Mouse (Mus musculus): ENCODE results near the gene C1ql2.
A peak's percentile ranks its signal among the peaks of the same experiment; 100 is the strongest.

C1ql2 gene

GRCm38 (mm10) chr1:120340419-120341171 is at the start of gene C1ql2:
C1ql2 (plus strand) TSS chr1:120340582.
- DNase-seq (ENCODE audit: low spot score in 2 of 2) = peak in 1 of 2 experiments; percentile 10

- no peak for DNase-seq (ENCODE audit: low spot score in 2 of 2)
Measured at GRCm38 (mm10) chr1:120291709-120292108, 48.7 kb upstream of the C1ql2 start.

DNA sequence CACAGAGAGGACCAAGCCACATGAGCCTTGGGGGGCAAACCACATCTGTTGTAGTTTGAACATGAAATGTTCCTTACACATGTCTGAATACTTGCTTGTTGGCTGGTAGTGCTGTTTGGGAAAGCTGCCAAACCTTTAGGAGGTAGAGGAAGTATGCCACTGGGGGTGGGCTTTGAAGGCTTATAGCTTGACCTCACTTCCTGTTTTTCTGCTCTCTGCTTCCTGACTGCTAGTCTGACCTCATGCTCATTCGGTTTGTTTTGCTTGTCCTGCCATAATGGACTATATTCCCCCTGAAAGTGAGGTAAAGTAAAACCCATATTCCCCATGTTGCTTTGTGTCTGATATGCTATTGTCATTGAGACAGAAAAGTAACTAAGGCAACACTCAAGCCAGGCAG is 46.6 kb upstream of the C1ql2 start:
- DNase-seq (ENCODE audit: low spot score in 2 of 2) = no peak

GRCm38 (mm10) chr1:120296936-120297335 is 43.4 kb upstream of the C1ql2 start:
- no peak for DNase-seq (ENCODE audit: low spot score in 2 of 2)

DNA sequence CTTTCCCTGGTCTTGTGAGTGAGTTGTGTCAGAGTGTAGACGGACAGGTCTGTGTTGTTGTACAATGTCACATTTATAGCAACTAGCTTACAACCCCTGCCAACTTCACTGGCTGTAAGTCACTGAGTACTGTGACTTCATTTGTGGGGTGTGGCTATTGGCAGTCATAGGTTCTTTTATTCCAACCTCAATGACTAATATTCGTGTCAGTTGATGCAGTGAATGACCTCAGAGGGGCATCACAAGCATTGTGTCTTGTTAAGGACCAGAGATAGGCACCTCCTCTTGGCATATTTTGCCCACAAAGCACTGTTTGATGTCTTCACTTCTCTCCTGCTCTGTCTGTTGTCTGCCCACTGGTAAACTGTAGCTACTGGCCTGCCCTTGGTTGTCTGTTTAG is 34.6 kb upstream of the C1ql2 start:
- DNase-seq (ENCODE audit: low spot score in 2 of 2) = no peak

DNA sequence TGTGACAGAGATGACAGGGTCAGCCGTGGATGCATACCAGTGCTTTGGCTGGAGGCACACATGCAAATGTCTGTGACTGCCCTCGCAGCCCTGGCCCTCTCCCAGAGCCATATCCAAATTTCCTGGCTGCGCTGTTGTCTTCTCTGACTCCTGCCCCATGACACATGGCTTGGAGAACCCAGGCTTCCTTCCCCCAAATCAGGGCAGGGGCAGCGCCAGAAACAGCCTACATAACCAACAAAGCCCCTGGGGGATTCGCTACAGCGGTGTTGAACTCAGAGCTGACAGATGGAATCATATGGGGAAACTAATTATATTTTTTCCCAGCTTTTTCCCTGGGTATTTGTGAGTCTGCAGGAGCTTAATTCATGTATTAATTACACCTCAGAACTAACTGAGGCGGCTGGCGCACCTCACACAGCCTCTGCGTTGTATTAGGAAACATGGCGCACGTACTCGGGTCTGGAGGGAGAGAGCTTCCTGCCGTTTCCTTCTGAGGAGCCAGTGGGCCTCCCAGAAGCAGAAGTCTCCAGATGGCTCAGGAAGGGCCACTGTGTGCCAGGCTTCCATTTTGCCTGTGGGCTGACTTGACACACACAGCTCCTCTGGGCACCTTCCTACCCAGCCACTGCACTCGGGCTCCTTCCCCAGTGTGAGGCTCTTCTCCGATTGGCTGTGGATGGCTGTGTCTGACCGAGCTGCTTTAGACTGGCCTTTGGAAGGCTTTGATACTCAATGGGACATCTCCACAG is 18.9 kb upstream of the C1ql2 start:
- peak in 1 of 2 experiments; percentile 40 for DNase-seq (ENCODE audit: low spot score in 2 of 2)

- DNase-seq (ENCODE audit: low spot score in 2 of 2) = no peak
Measured at GRCm38 (mm10) chr1:120323131-120323561, 17.2 kb upstream of the C1ql2 start.

DNA sequence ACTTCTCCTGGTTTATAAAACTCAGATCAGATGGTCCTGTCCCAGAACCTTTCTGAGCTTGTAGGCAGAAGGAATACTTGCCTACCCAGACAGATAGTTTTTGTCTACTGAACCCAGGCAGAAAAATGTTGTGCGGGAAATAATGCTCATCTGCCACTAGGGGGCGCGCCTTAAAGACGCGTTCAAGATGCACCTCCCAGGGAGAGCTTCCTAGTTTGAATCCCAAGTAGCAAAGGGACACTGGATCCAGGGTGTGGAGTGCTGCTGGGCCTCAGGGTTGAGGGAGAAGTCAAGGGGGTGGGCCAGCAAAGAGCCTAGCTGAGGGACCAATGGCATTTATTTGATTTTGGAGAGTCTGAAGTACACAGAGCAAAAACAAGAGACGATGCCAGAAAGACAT is 12.7 kb upstream of the C1ql2 start:
- DNase-seq (ENCODE audit: low spot score in 2 of 2) = peak in 1 of 2 experiments; percentile 42

GRCm38 (mm10) chr1:120328212-120328611 is 12.2 kb upstream of the C1ql2 start:
- no peak for DNase-seq (ENCODE audit: low spot score in 2 of 2)

DNA sequence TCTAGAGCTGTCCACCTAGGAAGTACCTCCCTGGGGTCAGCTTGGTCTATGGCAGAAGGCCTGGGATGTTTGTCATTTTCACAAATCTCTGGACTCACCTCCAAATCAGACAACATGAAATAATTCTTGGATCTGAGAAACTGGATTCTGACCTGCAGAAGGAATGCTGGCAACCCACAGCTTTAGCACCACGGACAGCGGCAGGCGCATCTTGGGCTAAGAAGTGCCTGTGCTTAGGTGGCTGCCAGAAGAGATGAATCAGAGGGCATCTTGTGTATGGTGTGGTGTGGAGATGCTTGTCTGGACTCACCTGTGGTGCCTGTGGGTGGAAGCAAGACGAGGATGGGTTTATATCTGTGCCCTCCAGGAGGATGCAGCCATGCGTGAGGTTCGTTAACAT is 8.5 kb upstream of the C1ql2 start:
- DNase-seq (ENCODE audit: low spot score in 2 of 2) = no peak

DNA sequence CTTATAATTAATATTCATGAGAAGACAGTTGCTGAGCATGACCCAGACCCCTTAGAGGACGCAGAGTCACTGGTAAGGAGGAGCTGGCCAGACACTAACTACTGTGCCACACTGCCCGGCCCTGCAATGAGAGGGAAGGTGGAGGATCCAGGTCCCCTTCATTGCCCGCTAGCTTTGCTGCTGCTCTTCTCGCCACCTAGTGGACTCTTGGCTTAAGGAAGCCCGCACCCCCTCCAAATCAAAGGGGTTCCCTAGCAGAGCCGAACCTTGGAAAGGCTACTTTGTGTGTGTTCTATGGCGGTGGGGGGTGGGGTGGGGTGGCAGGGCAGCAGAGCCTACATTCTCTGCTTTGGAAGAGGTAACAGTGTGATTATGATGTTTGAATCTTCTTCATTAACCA is 2.4 kb upstream of the C1ql2 start:
- no peak for DNase-seq (ENCODE audit: low spot score in 2 of 2)

GRCm38 (mm10) chr1:120341172-120341675 is 842 bp downstream of the C1ql2 start:
- peak in 1 of 2 experiments; percentile 4 for DNase-seq (ENCODE audit: low spot score in 2 of 2)

DNA sequence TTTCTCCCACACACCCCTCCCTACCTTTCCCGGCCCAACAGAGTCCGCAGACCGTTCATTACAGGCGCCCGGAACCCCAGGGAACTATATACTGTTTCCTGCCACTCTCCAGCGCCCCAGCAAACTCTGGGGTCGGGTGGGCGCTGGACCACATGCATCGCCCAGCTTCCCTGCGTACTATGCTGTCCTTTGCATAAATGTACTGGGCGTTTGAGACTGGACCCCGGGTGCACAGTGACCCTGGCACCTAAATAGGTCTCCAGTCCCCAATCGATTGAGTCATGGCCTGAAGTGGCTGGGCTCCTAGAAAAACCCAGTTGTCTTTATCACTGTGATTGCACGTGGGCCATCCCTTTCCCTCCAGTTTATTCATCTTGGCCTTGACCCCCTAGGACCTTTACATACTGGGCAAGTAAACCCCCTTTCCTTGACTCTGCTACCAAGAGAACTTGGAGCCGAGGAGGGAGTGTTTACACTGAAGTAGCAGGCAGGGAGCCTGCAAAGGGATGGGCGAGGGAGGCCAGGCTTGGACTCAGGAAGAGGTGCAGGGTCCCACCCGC is 1.5 kb downstream of the C1ql2 start:
- no peak for DNase-seq (ENCODE audit: low spot score in 2 of 2)

DNA sequence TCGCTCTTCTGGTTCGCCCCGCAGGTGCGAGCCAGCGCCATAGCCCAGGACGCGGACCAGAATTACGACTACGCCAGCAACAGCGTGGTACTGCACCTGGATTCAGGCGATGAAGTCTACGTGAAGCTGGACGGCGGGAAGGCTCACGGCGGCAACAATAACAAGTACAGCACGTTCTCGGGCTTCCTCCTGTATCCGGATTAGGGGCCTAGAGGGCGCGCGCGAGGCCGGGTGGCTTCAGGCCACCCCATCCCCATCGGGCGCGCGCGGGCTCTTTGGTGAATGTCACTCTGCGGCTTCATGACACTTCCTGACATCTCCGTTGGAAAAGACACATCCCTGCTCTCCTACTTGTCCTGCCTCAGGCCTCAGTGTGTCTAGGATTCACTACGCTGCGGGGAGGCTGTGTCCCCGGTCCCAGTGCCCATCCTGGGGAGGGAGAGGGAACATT is 2.0 kb downstream of the C1ql2 start:
- peak in 1 of 2 experiments; percentile 57 for DNase-seq (ENCODE audit: low spot score in 2 of 2)

- no peak for DNase-seq (ENCODE audit: low spot score in 2 of 2)
Measured at GRCm38 (mm10) chr1:120345001-120345400, 4.6 kb downstream of the C1ql2 start.

DNA sequence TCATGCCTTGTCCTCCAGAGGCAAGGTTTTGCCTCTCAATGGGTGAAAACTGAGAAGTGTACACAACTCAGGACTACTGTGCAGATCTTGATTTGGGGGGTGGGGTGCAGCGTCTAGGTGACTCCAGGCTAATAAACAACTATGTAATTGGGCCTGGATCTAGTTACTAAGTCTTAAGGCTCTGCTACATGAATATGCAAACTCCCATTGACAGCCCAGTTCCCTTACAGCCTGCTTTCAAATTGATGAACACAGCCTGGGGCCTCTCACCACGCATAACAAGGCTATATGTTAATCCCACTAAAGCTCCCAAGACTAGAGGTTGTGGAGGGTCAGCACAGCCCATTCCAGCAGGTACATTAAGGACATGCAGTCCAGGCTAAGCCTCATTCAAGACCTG is 14.0 kb downstream of the C1ql2 start:
- DNase-seq (ENCODE audit: low spot score in 2 of 2) = no peak

DNA sequence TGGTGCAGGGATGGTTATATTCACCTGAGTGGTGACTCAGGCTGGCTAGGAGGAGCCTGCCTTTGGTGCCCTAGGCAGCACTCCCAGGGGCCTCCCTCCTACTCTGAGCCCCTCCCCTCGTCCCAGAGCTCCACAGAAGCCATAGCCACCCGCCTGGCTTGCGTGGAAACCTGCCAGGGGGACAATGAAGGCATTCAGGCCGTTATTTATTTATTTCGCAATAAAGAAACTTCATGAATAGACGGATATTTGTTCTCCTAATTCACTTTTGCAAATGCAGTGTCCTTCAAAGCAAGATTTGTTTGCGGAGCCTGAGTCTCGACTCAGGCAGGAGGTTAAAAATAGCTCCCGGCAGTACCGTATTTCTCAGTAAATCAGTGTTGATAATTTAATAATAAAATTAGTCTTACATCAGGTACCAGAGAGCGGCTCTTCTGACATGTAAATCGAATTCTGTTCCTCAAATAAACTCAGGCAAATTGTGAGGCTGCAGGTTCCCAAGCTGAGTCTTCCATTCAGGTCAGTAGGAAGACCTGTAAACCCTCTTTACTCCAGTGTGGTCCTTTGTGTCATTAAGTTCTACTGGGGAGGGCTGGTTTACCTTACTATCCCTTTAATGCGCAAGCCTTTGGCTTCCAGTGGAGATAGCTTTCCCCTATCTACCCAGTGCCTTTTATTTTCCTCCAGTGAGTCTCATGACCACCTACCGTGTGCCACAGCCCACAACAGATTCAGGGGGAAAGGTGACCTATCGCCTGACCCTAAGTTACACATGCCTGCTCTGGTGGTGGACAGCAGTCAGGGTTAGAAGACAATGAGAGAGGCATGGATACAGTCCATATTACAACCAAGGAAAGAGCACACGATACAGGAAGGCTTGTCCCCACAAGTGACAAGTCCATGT is 17.2 kb downstream of the C1ql2 start:
- peak in 1 of 2 experiments; percentile 11 for DNase-seq (ENCODE audit: low spot score in 2 of 2)

DNA sequence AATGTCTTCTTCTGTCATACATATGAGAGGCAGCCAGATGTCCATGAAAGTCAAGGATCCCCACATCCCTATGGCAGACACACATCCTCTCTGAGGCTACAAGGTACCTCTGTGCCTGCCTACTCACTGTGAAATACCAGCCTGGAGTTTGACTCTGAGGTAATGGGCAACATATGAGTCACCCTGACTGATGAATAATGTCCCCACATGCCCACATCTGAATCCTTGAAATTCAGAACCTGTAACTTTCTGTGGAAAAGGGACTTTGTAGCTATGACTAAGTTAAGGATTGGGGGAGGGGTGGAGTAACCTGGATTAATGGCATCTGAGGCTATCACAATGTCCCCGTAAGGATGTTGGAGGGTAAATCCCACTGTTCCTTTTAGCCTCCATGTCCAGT is 23.3 kb downstream of the C1ql2 start:
- no peak for DNase-seq (ENCODE audit: low spot score in 2 of 2)

- no peak for DNase-seq (ENCODE audit: low spot score in 2 of 2)
Measured at GRCm38 (mm10) chr1:120368138-120368537, 27.8 kb downstream of the C1ql2 start.

DNA sequence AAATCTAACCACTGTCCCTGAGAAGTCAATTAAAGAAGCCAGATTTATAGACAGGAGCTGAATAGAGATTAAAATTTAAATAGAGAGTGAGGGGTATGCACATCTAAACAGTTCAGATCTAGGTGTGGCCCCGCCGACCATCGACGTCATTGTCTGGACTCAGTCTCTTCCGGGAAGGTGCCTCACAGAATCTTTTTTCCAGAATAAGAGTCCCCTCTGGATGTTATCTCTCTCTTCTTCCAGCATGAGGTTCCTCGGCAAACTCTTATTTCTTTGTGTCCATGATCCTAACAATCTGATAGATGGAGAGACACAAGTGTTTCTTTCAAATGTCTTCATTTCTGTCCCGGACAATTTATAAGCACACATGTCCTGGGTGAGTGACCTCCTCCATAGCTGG is 33.7 kb downstream of the C1ql2 start:
- no peak for DNase-seq (ENCODE audit: low spot score in 2 of 2)

DNA sequence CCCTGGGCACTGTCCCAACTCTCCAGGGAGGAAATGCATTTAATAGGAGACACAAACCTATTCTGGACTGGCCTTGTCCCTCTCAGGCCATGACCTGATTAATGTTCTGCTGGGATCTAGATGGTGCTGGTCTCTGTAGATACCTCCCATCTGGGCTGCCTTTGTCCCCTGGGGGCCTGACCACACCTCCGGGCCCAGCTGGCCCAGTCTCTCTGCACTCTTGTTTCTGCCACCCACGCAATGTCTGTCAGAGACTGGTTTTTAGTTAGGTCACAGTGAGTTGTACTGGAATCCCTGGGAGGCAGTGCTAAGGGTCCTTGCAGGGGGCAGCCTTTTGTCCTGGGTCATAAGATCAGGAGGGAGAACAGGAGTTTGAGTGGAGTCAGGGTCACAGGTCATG is 34.5 kb downstream of the C1ql2 start:
- no peak for DNase-seq (ENCODE audit: low spot score in 2 of 2)

Data from cerebellum, postnatal 4 days (tissue).